Mouse (Mus musculus) hindbrain, embryonic 16.5 days (tissue): Measurements from ENCODE around the gene Cacna2d3. TPM values are rescaled to one million over a fixed set of nuclear protein-coding genes. Genes with fewer than 3 reads are reported as not detected.

Experiments
- ATAC-seq: fragments of 200-750 bp; cut with Nextera tagmentation; 2 replicates; pipeline ENCODE4 v1.8.0; 2017; ENCODE audit warnings: moderate TSS enrichment, moderate library complexity
- H3K27ac ChIP-seq: fragments of 300-500 bp; sonication (generic); 2 replicates; pipeline ENCODE4 v1.5.1; 2014; ENCODE audit warnings: low read depth, mild to moderate bottlenecking, control low read depth, low read length, moderate library complexity
- H3K27me3 ChIP-seq: fragments of 300-500 bp; sonication (generic); replicated peaks from 2 replicates; pipeline ENCODE4 v1.6.1; 2014; ENCODE audit warnings: low read length; ENCODE audit not compliant: control insufficient read depth, insufficient read depth
- H3K36me3 ChIP-seq: fragments of 300-500 bp; sonication (generic); 2 replicates; pipeline ENCODE4 v1.6.1; 2014; ENCODE audit warnings: mild to moderate bottlenecking, low read length, moderate library complexity, mixed read lengths; ENCODE audit not compliant: control insufficient read depth, insufficient read depth
- H3K4me1 ChIP-seq: fragments of 300-500 bp; sonication (generic); 2 replicates; pipeline ENCODE4 v1.6.1; 2014; ENCODE audit warnings: low read depth, low read length; ENCODE audit not compliant: control insufficient read depth, insufficient read depth
- H3K4me2 ChIP-seq: fragments of 300-500 bp; sonication (generic); 2 replicates; pipeline ENCODE4 v1.6.1; 2014; ENCODE audit warnings: mild to moderate bottlenecking, low read length, control low read depth, moderate library complexity
- H3K4me3 ChIP-seq: fragments of 300-500 bp; sonication (generic); 2 replicates; pipeline ENCODE4 v1.5.1; 2014; ENCODE audit warnings: mild to moderate bottlenecking, low read length, control low read depth, moderate library complexity
- H3K9ac ChIP-seq: fragments of 300-500 bp; sonication (generic); 2 replicates; pipeline ENCODE4 v1.6.1; 2014; ENCODE audit warnings: low read depth, mild to moderate bottlenecking, control low read depth, low read length, moderate library complexity
- H3K9me3 ChIP-seq: fragments of 300-500 bp; sonication (generic); 2 replicates; pipeline ENCODE4 v1.6.1; 2014; ENCODE audit warnings: mild to moderate bottlenecking, low read length, moderate library complexity; ENCODE audit not compliant: control insufficient read depth
- WGBS: fragments of 180-500 bp; shearing (Covaris S2); extraction: QIAGEN DNeasy Blood & Tissue Kit; methylation state at CpG from one replicate; pipeline ENCODE4 v1.1.7; 2014; 5-methylcytosine and 5-hydroxymethylcytosine counted together
- polyA plus RNA-seq: library from polyadenylated mRNA; unstranded; fragments of >200 nt; fragmentation: Nextera tagmentation; extraction: Ambion mirVana; gene quantifications from 2 replicates; pipeline ENCODE4 v1.2.1, GENCODE M21; 2015

Gene Cacna2d3
- polyA plus RNA-seq, 1 experiment from 2014 or later = 32.8 TPM

- Histone ChIP-seq H3K4me2 (no peak overlapping the region), H3K27ac (no peak overlapping the region; the same call in 1 of the 2 replicates), H3K4me1 (peaks cover 8% of the 10 kb centered on the region), H3K4me3 (no peak overlapping the region), H3K36me3 (no peaks in the 10 kb centered on the region), H3K27me3 (no peaks in the 10 kb centered on the region), H3K9me3 (no peaks in the 10 kb centered on the region), H3K9ac (no peak overlapping the region)
- 41% methylated on average over 6 of the region's 6 CpGs for WGBS
- no peak; the same call in 1 of the 2 replicates for ATAC-seq
These were observed 693.1 kb downstream of the Cacna2d3 start for GRCm38 (mm10) chr14:29028391-29029106.

GRCm38 (mm10) chr14:29027276-29027675, 694.4 kb downstream of the Cacna2d3 start:
- WGBS = 88% methylated on average over 5 of the region's 5 CpGs
- Histone ChIP-seq H3K4me3 (no peak overlapping the region), H3K4me2 (no peak overlapping the region), H3K27me3 (no peaks in the 10 kb centered on the region; the same call in 1 of the 2 replicates), H3K9ac (no peak overlapping the region), H3K36me3 (no peaks in the 10 kb centered on the region), H3K27ac (no peak overlapping the region), H3K9me3 (no peaks in the 10 kb centered on the region), H3K4me1 (peaks cover 8% of the 10 kb centered on the region)
- ATAC-seq = no peak

GRCm38 (mm10) chr14:29025335-29025734, 696.3 kb downstream of the Cacna2d3 start:
- H3K9ac ChIP-seq = no peak overlapping the region
- WGBS = 85% methylated on average over 6 of the region's 6 CpGs

GRCm38 (mm10) chr14:29023246-29023645, 698.4 kb downstream of the Cacna2d3 start:
- no peaks in the 10 kb centered on the region for H3K36me3 ChIP-seq
- no peak for ATAC-seq
- H3K27ac ChIP-seq = no peak overlapping the region
- no peaks in the 10 kb centered on the region; the same call in 1 of the 2 replicates for H3K27me3 ChIP-seq
- H3K9ac ChIP-seq = no peak overlapping the region
- WGBS = 91% methylated on average over 4 of the region's 4 CpGs
- H3K4me1 ChIP-seq = peaks cover under 1% of the 10 kb centered on the region; the same call in 1 of the 2 replicates
- no peaks in the 10 kb centered on the region for H3K9me3 ChIP-seq
- no peak overlapping the region for H3K4me3 ChIP-seq
- H3K4me2 ChIP-seq = no peak overlapping the region

More at GRCm38 (mm10) chr14:29025335-29025734, 696.3 kb downstream of the Cacna2d3 start:
- H3K27ac ChIP-seq = no peak overlapping the region
- ATAC-seq = no peak
- no peaks in the 10 kb centered on the region for H3K9me3 ChIP-seq
- H3K4me3 ChIP-seq = no peak overlapping the region
- H3K4me2 ChIP-seq = no peak overlapping the region
- peaks cover 8% of the 10 kb centered on the region for H3K4me1 ChIP-seq
- no peaks in the 10 kb centered on the region; the same call in 1 of the 2 replicates for H3K27me3 ChIP-seq
- no peaks in the 10 kb centered on the region for H3K36me3 ChIP-seq

GRCm38 (mm10) chr14:29021295-29021694, 700.4 kb downstream of the Cacna2d3 start:
- Histone ChIP-seq H3K36me3 (no peaks in the 10 kb centered on the region), H3K9ac (no peak overlapping the region), H3K9me3 (no peaks in the 10 kb centered on the region), H3K4me1 (no peaks in the 10 kb centered on the region; the same call in 1 of the 2 replicates), H3K4me2 (no peak overlapping the region), H3K27me3 (no peaks in the 10 kb centered on the region; the same call in 1 of the 2 replicates), H3K4me3 (no peak overlapping the region), H3K27ac (no peak overlapping the region)
- WGBS = 92% methylated on average over 4 of the region's 4 CpGs
- ATAC-seq = no peak

- H3K4me2 ChIP-seq = no peak overlapping the region
- no peaks in the 10 kb centered on the region for H3K9me3 ChIP-seq
- 30% methylated on average over 7 of the region's 7 CpGs for WGBS
- no peak overlapping the region for H3K4me3 ChIP-seq
- H3K9ac ChIP-seq = no peak overlapping the region
- no peak overlapping the region for H3K27ac ChIP-seq
- H3K36me3 ChIP-seq = no peaks in the 10 kb centered on the region
- ATAC-seq = no peak
- H3K4me1 ChIP-seq = peaks cover 3% of the 10 kb centered on the region
- H3K27me3 ChIP-seq = no peaks in the 10 kb centered on the region; the same call in 1 of the 2 replicates
These were observed 703.2 kb downstream of the Cacna2d3 start for GRCm38 (mm10) chr14:29018316-29019000.

- Histone ChIP-seq H3K27me3 (no peaks in the 10 kb centered on the region; the same call in 1 of the 2 replicates), H3K9ac (no peak within 1 kb of the TSS), H3K4me1 (peaks cover 3% of the 10 kb centered on the region), H3K9me3 (no peaks in the 10 kb centered on the region), H3K27ac (no peak within 1 kb of the TSS), H3K4me2 (no peak within 1 kb of the TSS), H3K36me3 (no peaks in the 10 kb centered on the region), H3K4me3 (no peak within 1 kb of the TSS)
- ATAC-seq = no peak
- 15% methylated on average over 5 of the region's 5 CpGs for WGBS
These were observed 703.8 kb downstream of the Cacna2d3 start, which contains the start of gene Lrtm1 for GRCm38 (mm10) chr14:29017883-29018282. Lrtm1 (plus strand) TSS chr14:29018208.

- no peaks in the 10 kb centered on the region for H3K9me3 ChIP-seq
- 19% methylated on average over 5 of the region's 5 CpGs for WGBS
- H3K36me3 ChIP-seq = no peaks in the 10 kb centered on the region
- peaks cover 3% of the 10 kb centered on the region for H3K4me1 ChIP-seq
- no peak overlapping the region for H3K27ac ChIP-seq
- H3K27me3 ChIP-seq = no peaks in the 10 kb centered on the region
- no peak overlapping the region for H3K4me3 ChIP-seq
- no peak overlapping the region for H3K4me2 ChIP-seq
- H3K9ac ChIP-seq = no peak overlapping the region
- ATAC-seq = peak; percentile 85
These were observed 705.8 kb downstream of the Cacna2d3 start for GRCm38 (mm10) chr14:29015896-29016295.

- Histone ChIP-seq H3K9ac (no peak overlapping the region), H3K27ac (no peak overlapping the region), H3K4me1 (peaks cover 3% of the 10 kb centered on the region), H3K4me2 (no peak overlapping the region), H3K27me3 (no peaks in the 10 kb centered on the region), H3K9me3 (no peaks in the 10 kb centered on the region), H3K36me3 (no peaks in the 10 kb centered on the region), H3K4me3 (no peak overlapping the region)
- ATAC-seq = no peak
- WGBS = 73% methylated on average over 2 of the region's 2 CpGs
These were observed 707.0 kb downstream of the Cacna2d3 start for GRCm38 (mm10) chr14:29014680-29015079.
